Mouse (Mus musculus) megakaryocyte, embryonic 14.5 days (primary cell): ENCODE data around the gene Car10.

Source experiments
- FLI1 ChIP-seq: IDR thresholded peaks from 2 replicates; pipeline ENCODE4 v1.6.1; 2012; ENCODE audit warnings: low read length, inconsistent platforms, mixed read lengths
- GATA1 ChIP-seq: IDR thresholded peaks from 3 replicates; pipeline ENCODE4 v1.6.1; 2012; ENCODE audit warnings: mixed read lengths, low read length, inconsistent platforms, borderline replicate concordance

DNA sequence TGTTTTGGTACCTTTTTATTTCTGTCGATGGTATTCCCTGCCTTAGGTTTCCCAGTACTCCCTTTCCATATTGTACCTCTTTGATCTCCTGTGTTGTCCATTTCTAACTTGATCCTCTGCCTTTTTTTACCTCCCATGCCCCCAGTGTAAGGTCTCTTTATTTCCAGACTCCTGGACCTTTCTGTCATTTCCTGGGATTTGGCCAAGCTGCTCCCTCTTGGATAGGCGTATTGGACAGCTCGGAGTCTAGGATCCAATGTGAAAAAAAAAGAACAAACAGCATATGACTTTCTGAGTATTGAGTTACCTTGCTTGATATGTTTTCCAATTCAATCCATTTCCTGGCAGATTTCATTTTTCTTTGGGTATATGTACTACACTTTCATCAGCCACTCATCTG is 102.2 kb downstream of the Car10 start:
- no peak for TF ChIP-seq GATA1
- TF ChIP-seq FLI1, result no peak
